Mouse (Mus musculus) hindbrain, embryonic 11.5 days (tissue): ENCODE results near the gene Uxs1. TPM values are rescaled to one million over a fixed set of nuclear protein-coding genes. Genes with fewer than 3 reads are reported as not detected.

Experiments used
- polyA plus RNA-seq: library from polyadenylated mRNA; unstranded; fragments of >200 nt; fragmentation: Nextera tagmentation; extraction: Ambion mirVana; gene quantifications from 2 replicates; pipeline ENCODE4 v1.2.1, GENCODE M21; 2014

The Uxs1 gene
- polyA plus RNA-seq, 1 experiment from 2014 or later: 17.6 TPM

Other genes starting within 250 kb of the Uxs1 start
- gene 1500015O10Rik, start 97.2 kb downstream of the Uxs1 start, polyA plus RNA-seq: 5.7 and 6.3 TPM in 2 replicates
- gene Tpp2, start 105.8 kb upstream of the Uxs1 start, polyA plus RNA-seq: 68.2 and 74.1 TPM in 2 replicates
- gene Mettl21c, start 192.2 kb upstream of the Uxs1 start, polyA plus RNA-seq: 0.67 and 0.79 TPM in 2 replicates
- 0.12 and 0.20 TPM in 2 replicates for gene Gm8251, start 234.1 kb upstream of the Uxs1 start, polyA plus RNA-seq